Mouse (Mus musculus): ENCODE measurements around the gene Mrpl48. TPM values are rescaled to one million over a fixed set of nuclear protein-coding genes. Genes with fewer than 3 reads are reported as not detected.

The Mrpl48 gene
- total and polyA plus RNA-seq, 2 experiments = 9.5 to 24.6 TPM

- no peak overlapping the region for H3K4me3 ChIP-seq (ENCODE audit: insufficient read depth, low read depth, low read length)
- TF ChIP-seq POLR2A (IDR thresholded peaks at IDR 0.05; ENCODE audit: extremely low read depth, insufficient read depth, low read length) (no peak), CTCF (IDR thresholded peaks at IDR 0.05; ENCODE audit: low read depth, low read length) (peak; percentile 12; the same call in 1 of the 2 replicates)
- H3K4me1 ChIP-seq (ENCODE audit: control insufficient read depth, insufficient read depth, low read length) = peaks cover 11% of the 10 kb centered on the region
- H3K36me3 ChIP-seq (ENCODE audit: control insufficient read depth, insufficient read depth, low read length) = no peaks in the 10 kb centered on the region; the same call in 1 of the 2 replicates
- no peaks in the 10 kb centered on the region for H3K27me3 ChIP-seq (ENCODE audit: control insufficient read depth, insufficient read depth, low read length)
- 68% methylated on average over 2 of the region's 2 CpGs for WGBS
- no peak overlapping the region for H3K9ac ChIP-seq (ENCODE audit: low read depth, low read length)
- no peak for DNase-seq (ENCODE audit: extremely low read depth, low read depth, low spot score)
- no peak overlapping the region for H3K27ac ChIP-seq (replicated peaks; ENCODE audit: insufficient read depth, low read depth, low read length)
- peaks cover 15% of the 10 kb centered on the region; the same call in 1 of the 2 replicates for H3K79me2 ChIP-seq (ENCODE audit: control insufficient read depth, insufficient read depth, low read length)
Observed at GRCm38 (mm10) chr7:100622277-100622676, 14.2 kb upstream of the Mrpl48 start.

DNA sequence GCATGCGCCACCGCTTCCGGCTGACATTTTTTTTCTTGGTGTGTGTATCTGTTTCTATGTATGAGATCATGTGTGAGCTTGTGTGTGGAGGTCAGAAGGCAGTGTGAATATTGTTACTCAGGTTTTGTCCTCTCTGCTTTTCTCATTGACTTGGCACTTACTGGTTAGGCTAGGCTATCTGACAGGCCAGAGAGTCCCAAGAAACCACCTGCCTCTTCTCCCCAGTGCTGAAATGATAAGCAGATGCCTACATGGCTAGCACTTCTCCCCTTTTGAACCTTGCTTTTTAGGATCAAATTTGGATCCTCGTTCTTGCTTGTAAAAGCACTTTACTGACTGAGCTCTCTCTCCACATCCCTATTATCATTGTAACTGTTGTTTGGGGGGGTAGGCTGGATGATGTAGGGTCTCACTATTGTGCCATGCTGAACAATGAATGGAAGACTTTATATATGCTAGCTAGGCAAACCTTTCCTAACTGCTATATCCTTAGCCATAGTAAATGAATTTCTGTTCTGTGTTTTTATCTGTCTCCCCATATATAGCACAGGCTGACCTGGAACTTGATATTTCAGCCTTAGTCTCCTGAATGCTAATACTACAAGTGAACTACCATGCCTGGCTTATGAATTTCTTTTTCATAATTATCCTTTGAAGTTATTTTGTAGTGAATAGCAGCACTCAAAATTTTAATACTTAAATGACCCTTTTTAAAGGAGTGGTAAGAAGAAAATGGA is 8.2 kb upstream of the Mrpl48 start:
- no peak for DNase-seq (ENCODE audit: extremely low read depth, low read depth, low spot score)

DNA sequence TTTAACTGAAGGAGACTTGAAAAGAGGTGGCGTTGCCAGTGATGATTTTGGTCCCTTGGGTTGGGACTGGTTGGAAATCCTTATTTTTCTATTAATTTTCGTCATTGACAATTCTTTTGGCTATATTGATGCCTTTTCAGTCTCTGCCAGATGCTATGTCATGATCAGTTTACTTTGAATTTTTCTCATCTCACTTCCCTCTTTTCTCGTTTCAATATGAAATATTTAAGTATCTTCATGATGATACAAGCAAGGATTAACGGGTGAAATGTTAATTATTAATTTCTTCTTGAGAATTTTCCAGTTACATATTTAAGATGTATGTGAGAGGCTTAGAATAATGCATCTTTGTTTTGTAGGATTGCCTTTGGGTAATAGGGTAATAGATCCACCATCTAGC is 809 bp upstream of the Mrpl48 start:
- Histone ChIP-seq H3K4me3 (ENCODE audit: insufficient read depth, low read depth, low read length) (peak overlapping the region; percentile 93), H3K27me3 (ENCODE audit: control insufficient read depth, insufficient read depth, low read length) (no peaks in the 10 kb centered on the region), H3K4me1 (ENCODE audit: control insufficient read depth, insufficient read depth, low read length) (peaks cover 19% of the 10 kb centered on the region), H3K27ac (replicated peaks; ENCODE audit: insufficient read depth, low read depth, low read length) (no peak overlapping the region), H3K36me3 (ENCODE audit: control insufficient read depth, insufficient read depth, low read length) (no peaks in the 10 kb centered on the region), H3K79me2 (ENCODE audit: control insufficient read depth, insufficient read depth, low read length) (peaks cover 19% of the 10 kb centered on the region), H3K9ac (ENCODE audit: low read depth, low read length) (peak overlapping the region; percentile 99)
- TF ChIP-seq CTCF (IDR thresholded peaks at IDR 0.05; ENCODE audit: low read depth, low read length) (no peak), POLR2A (IDR thresholded peaks at IDR 0.05; ENCODE audit: extremely low read depth, insufficient read depth, low read length) (no peak)
- WGBS = 2% methylated on average over 4 of the region's 4 CpGs
- DNase-seq (ENCODE audit: extremely low read depth, low read depth, low spot score) = no peak

More for the DNA sequence above, 8.2 kb upstream of the Mrpl48 start:
- TF ChIP-seq POLR2A (IDR thresholded peaks at IDR 0.05; ENCODE audit: extremely low read depth, insufficient read depth, low read length) (no peak), CTCF (IDR thresholded peaks at IDR 0.05; ENCODE audit: low read depth, low read length) (no peak)
- H3K36me3 ChIP-seq (ENCODE audit: control insufficient read depth, insufficient read depth, low read length) = no peaks in the 10 kb centered on the region
- WGBS = 80% methylated on average over 4 of the region's 4 CpGs
- no peak overlapping the region for H3K9ac ChIP-seq (ENCODE audit: low read depth, low read length)
- peaks cover 41% of the 10 kb centered on the region for H3K4me1 ChIP-seq (ENCODE audit: control insufficient read depth, insufficient read depth, low read length)
- no peaks in the 10 kb centered on the region for H3K27me3 ChIP-seq (ENCODE audit: control insufficient read depth, insufficient read depth, low read length)
- H3K27ac ChIP-seq (replicated peaks; ENCODE audit: insufficient read depth, low read depth, low read length) = no peak overlapping the region
- no peak overlapping the region for H3K4me3 ChIP-seq (ENCODE audit: insufficient read depth, low read depth, low read length)
- peaks cover 33% of the 10 kb centered on the region; the same call in 1 of the 2 replicates for H3K79me2 ChIP-seq (ENCODE audit: control insufficient read depth, insufficient read depth, low read length)

- TF ChIP-seq CTCF (IDR thresholded peaks at IDR 0.05; ENCODE audit: low read depth, low read length) (no peak; the same call in 1 of the 2 replicates), POLR2A (IDR thresholded peaks at IDR 0.05; ENCODE audit: extremely low read depth, insufficient read depth, low read length) (peak; percentile 94)
Observed at GRCm38 (mm10) chr7:100607214-100608129, 629 bp downstream of the Mrpl48 start, which contains the start of gene Rab6a. Gene Rab6a, plus strand, starts transcription at chr7:100607410.

GRCm38 (mm10) chr7:100600211-100600610 is 7.9 kb downstream of the Mrpl48 start:
- no peak for DNase-seq (ENCODE audit: extremely low read depth, low read depth, low spot score)
- no peaks in the 10 kb centered on the region for H3K79me2 ChIP-seq (ENCODE audit: control insufficient read depth, insufficient read depth, low read length)
- no peaks in the 10 kb centered on the region for H3K36me3 ChIP-seq (ENCODE audit: control insufficient read depth, insufficient read depth, low read length)

More at GRCm38 (mm10) chr7:100607214-100608129, 629 bp downstream of the Mrpl48 start, which contains the start of gene Rab6a:
- DNase-seq (ENCODE audit: extremely low read depth, low read depth, low spot score) = peak; percentile 98
- H3K36me3 ChIP-seq (ENCODE audit: control insufficient read depth, insufficient read depth, low read length) = no peaks in the 10 kb centered on the region
- H3K4me3 ChIP-seq (ENCODE audit: insufficient read depth, low read depth, low read length) = peak within 1 kb of the TSS; percentile 93
- H3K9ac ChIP-seq (ENCODE audit: low read depth, low read length) = peak within 1 kb of the TSS; percentile 99
- peaks cover 10% of the 10 kb centered on the region for H3K4me1 ChIP-seq (ENCODE audit: control insufficient read depth, insufficient read depth, low read length)
- peaks cover 17% of the 10 kb centered on the region for H3K79me2 ChIP-seq (ENCODE audit: control insufficient read depth, insufficient read depth, low read length)
- peak within 1 kb of the TSS; percentile 94 for H3K27ac ChIP-seq (replicated peaks; ENCODE audit: insufficient read depth, low read depth, low read length)
- under 1% methylated on average over 104 of the region's 105 CpGs for WGBS
- H3K27me3 ChIP-seq (ENCODE audit: control insufficient read depth, insufficient read depth, low read length) = no peaks in the 10 kb centered on the region

More at GRCm38 (mm10) chr7:100600211-100600610, 7.9 kb downstream of the Mrpl48 start:
- Histone ChIP-seq H3K4me3 (ENCODE audit: insufficient read depth, low read depth, low read length) (no peak overlapping the region), H3K27me3 (ENCODE audit: control insufficient read depth, insufficient read depth, low read length) (no peaks in the 10 kb centered on the region), H3K9ac (ENCODE audit: low read depth, low read length) (no peak overlapping the region), H3K27ac (replicated peaks; ENCODE audit: insufficient read depth, low read depth, low read length) (no peak overlapping the region), H3K4me1 (ENCODE audit: control insufficient read depth, insufficient read depth, low read length) (no peaks in the 10 kb centered on the region)
- 81% methylated on average over 5 of the region's 5 CpGs for WGBS
- TF ChIP-seq POLR2A (IDR thresholded peaks at IDR 0.05; ENCODE audit: extremely low read depth, insufficient read depth, low read length) (no peak), CTCF (IDR thresholded peaks at IDR 0.05; ENCODE audit: low read depth, low read length) (no peak)

Data from liver, adult 2 months (tissue).